Mouse (Mus musculus): ENCODE measurements around the gene AL607142.1. TPM values are rescaled to one million over a fixed set of nuclear protein-coding genes. Genes with fewer than 3 reads are reported as not detected.
A peak's percentile ranks its signal among the peaks of the same experiment; 100 is the strongest.

The AL607142.1 gene
- polyA plus RNA-seq, 1 experiment from 2014 or later: not detected

GRCm38 (mm10) chr4:120104599-120104998 is 39.8 kb downstream of the AL607142.1 start:
- ATAC-seq (replicated peaks; ENCODE audit: low FRiP score, low read depth) (peak; percentile 43; the same call in 1 of the 2 replicates), DNase-seq (ENCODE audit: low spot score) (peak; percentile 40)

DNA sequence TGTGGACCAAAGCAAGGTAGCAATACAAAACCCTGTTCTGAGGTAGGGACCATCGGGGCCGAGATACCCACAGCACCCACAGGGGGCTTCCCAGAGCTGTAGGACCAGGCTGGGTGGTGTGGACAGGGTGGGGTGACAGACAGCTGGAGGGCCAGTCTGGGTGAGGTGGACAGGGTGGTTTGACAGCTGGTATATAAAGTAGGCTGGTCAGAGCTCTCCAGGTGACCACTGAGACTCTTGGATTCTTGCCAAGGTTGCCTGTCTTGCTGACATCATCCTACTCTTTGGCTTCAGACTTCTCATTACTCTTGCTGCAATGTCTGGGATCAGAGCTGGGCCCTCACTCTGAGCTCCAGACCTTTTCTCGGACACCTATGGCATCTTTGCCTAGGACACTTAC is 41.6 kb downstream of the AL607142.1 start:
- H3K36me3 ChIP-seq (ENCODE audit: insufficient read depth, low read length): no peaks in the 10 kb centered on the region
- ATAC-seq (replicated peaks; ENCODE audit: low FRiP score, low read depth): no peak
- no peak overlapping the region for H3K27ac ChIP-seq
- 90% methylated on average over 3 of the region's 3 CpGs for WGBS
- H3K4me3 ChIP-seq (replicated peaks; ENCODE audit: low read depth, low read length): no peak overlapping the region
- no peaks in the 10 kb centered on the region for H3K4me1 ChIP-seq (replicated peaks; ENCODE audit: insufficient read depth, low read length)
- H3K4me2 ChIP-seq (ENCODE audit: low read length): no peak overlapping the region
- H3K9ac ChIP-seq (ENCODE audit: low read depth, low read length): no peak overlapping the region
- TF ChIP-seq CTCF (IDR thresholded peaks at IDR 0.05; ENCODE audit: low read depth): no peak
- no peak for DNase-seq (ENCODE audit: low spot score)
- H3K27me3 ChIP-seq (ENCODE audit: insufficient read depth, low read length): no peaks in the 10 kb centered on the region
- no peaks in the 10 kb centered on the region for H3K9me3 ChIP-seq (replicated peaks; ENCODE audit: low read length)

More at GRCm38 (mm10) chr4:120104599-120104998, 39.8 kb downstream of the AL607142.1 start:
- Histone ChIP-seq H3K9ac (ENCODE audit: low read depth, low read length) (no peak overlapping the region), H3K4me2 (ENCODE audit: low read length) (no peak overlapping the region), H3K4me3 (replicated peaks; ENCODE audit: low read depth, low read length) (no peak overlapping the region), H3K9me3 (replicated peaks; ENCODE audit: low read length) (no peaks in the 10 kb centered on the region), H3K27me3 (ENCODE audit: insufficient read depth, low read length) (no peaks in the 10 kb centered on the region), H3K4me1 (replicated peaks; ENCODE audit: insufficient read depth, low read length) (no peaks in the 10 kb centered on the region), H3K27ac (no peak overlapping the region), H3K36me3 (ENCODE audit: insufficient read depth, low read length) (no peaks in the 10 kb centered on the region)
- 53% methylated on average over 5 of the region's 5 CpGs for WGBS
- peak; percentile 76 for TF ChIP-seq CTCF (IDR thresholded peaks at IDR 0.05; ENCODE audit: low read depth)

DNA sequence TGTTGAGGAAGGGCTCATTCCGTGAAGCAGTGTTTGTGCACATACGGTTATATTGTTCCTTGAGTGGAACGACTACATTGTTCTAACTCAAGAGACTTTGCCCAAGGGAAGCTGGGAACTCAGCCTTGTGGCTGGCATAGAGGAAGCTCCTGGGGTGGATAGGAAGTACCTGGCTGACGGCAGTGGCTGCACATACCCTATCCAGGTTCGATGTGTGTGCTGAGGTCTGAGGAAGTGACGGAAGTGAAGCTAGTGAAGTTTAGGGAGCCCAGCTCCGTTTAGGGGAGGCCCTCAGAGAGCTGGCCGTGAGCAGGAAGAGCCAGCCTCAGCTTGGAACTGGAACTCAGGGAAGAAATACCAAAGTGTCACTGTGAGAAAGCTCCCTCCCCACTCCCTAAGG is 43.0 kb downstream of the AL607142.1 start:
- Histone ChIP-seq H3K4me3 (replicated peaks; ENCODE audit: low read depth, low read length) (no peak overlapping the region), H3K9me3 (replicated peaks; ENCODE audit: low read length) (no peaks in the 10 kb centered on the region), H3K27me3 (ENCODE audit: insufficient read depth, low read length) (no peaks in the 10 kb centered on the region), H3K27ac (no peak overlapping the region), H3K4me1 (replicated peaks; ENCODE audit: insufficient read depth, low read length) (no peaks in the 10 kb centered on the region), H3K9ac (ENCODE audit: low read depth, low read length) (no peak overlapping the region), H3K36me3 (ENCODE audit: insufficient read depth, low read length) (no peaks in the 10 kb centered on the region), H3K4me2 (ENCODE audit: low read length) (no peak overlapping the region)
- ATAC-seq (replicated peaks; ENCODE audit: low FRiP score, low read depth) (no peak), DNase-seq (ENCODE audit: low spot score) (no peak)
- whole genome bisulfite sequencing: 69% methylated on average over 8 of the region's 8 CpGs
- no peak for TF ChIP-seq CTCF (IDR thresholded peaks at IDR 0.05; ENCODE audit: low read depth)

GRCm38 (mm10) chr4:120115516-120115915 is 50.7 kb downstream of the AL607142.1 start:
- H3K9me3 ChIP-seq (replicated peaks; ENCODE audit: low read length): no peaks in the 10 kb centered on the region
- H3K4me1 ChIP-seq (replicated peaks; ENCODE audit: insufficient read depth, low read length): no peaks in the 10 kb centered on the region
- H3K4me2 ChIP-seq (ENCODE audit: low read length): no peak overlapping the region
- ATAC-seq (replicated peaks; ENCODE audit: low FRiP score, low read depth) (no peak), DNase-seq (ENCODE audit: low spot score) (no peak)
- WGBS: 84% methylated on average over 3 of the region's 3 CpGs
- no peak overlapping the region for H3K4me3 ChIP-seq (replicated peaks; ENCODE audit: low read depth, low read length)
- TF ChIP-seq CTCF (IDR thresholded peaks at IDR 0.05; ENCODE audit: low read depth): no peak
- H3K27me3 ChIP-seq (ENCODE audit: insufficient read depth, low read length): no peaks in the 10 kb centered on the region
- H3K9ac ChIP-seq (ENCODE audit: low read depth, low read length): no peak overlapping the region
- H3K27ac ChIP-seq: no peak overlapping the region
- H3K36me3 ChIP-seq (ENCODE audit: insufficient read depth, low read length): no peaks in the 10 kb centered on the region

- Histone ChIP-seq H3K27me3 (ENCODE audit: insufficient read depth, low read length) (no peaks in the 10 kb centered on the region), H3K4me1 (replicated peaks; ENCODE audit: insufficient read depth, low read length) (no peaks in the 10 kb centered on the region), H3K9ac (ENCODE audit: low read depth, low read length) (no peak overlapping the region), H3K4me3 (replicated peaks; ENCODE audit: low read depth, low read length) (no peak overlapping the region), H3K9me3 (replicated peaks; ENCODE audit: low read length) (no peaks in the 10 kb centered on the region), H3K4me2 (ENCODE audit: low read length) (no peak overlapping the region), H3K36me3 (ENCODE audit: insufficient read depth, low read length) (no peaks in the 10 kb centered on the region), H3K27ac (no peak overlapping the region)
- WGBS: 77% methylated on average over 1 of the region's 1 CpGs
- DNase-seq (ENCODE audit: low spot score) (no peak), ATAC-seq (replicated peaks; ENCODE audit: low FRiP score, low read depth) (no peak)
- TF ChIP-seq CTCF (IDR thresholded peaks at IDR 0.05; ENCODE audit: low read depth): no peak
These were observed 51.5 kb downstream of the AL607142.1 start for GRCm38 (mm10) chr4:120116312-120116711.

GRCm38 (mm10) chr4:120120276-120120675 is 55.5 kb downstream of the AL607142.1 start:
- Histone ChIP-seq H3K4me3 (replicated peaks; ENCODE audit: low read depth, low read length) (no peak overlapping the region), H3K27ac (no peak overlapping the region), H3K27me3 (ENCODE audit: insufficient read depth, low read length) (no peaks in the 10 kb centered on the region), H3K36me3 (ENCODE audit: insufficient read depth, low read length) (no peaks in the 10 kb centered on the region), H3K4me2 (ENCODE audit: low read length) (no peak overlapping the region), H3K9me3 (replicated peaks; ENCODE audit: low read length) (no peaks in the 10 kb centered on the region), H3K9ac (ENCODE audit: low read depth, low read length) (no peak overlapping the region), H3K4me1 (replicated peaks; ENCODE audit: insufficient read depth, low read length) (no peaks in the 10 kb centered on the region)
- ATAC-seq (replicated peaks; ENCODE audit: low FRiP score, low read depth): no peak
- 29% methylated on average over 8 of the region's 8 CpGs for WGBS
- peak; percentile 58 for DNase-seq (ENCODE audit: low spot score)
- TF ChIP-seq CTCF (IDR thresholded peaks at IDR 0.05; ENCODE audit: low read depth): peak; percentile 89

DNA sequence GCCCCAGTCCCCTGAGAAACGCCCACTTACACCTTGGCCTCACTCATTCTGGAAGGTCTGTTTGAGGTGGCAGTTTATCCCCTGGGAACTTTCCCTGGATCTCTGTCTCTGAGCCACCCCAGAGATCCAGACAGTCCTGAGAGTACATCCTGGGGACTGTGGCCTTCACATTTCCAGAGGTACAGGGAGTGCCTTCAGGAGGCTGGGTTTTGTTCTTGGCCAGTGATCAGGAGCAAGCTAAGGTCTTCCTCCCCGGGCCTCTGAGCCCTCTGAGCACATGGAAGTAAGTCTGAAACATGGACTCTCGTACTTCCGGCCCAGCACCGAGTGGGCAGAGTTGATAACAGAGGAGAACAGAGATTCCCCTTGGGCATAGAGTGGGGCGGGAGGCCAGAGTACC is 59.9 kb downstream of the AL607142.1 start:
- H3K9me3 ChIP-seq (replicated peaks; ENCODE audit: low read length): no peaks in the 10 kb centered on the region
- no peak overlapping the region for H3K4me3 ChIP-seq (replicated peaks; ENCODE audit: low read depth, low read length)
- H3K27ac ChIP-seq: no peak overlapping the region
- ATAC-seq (replicated peaks; ENCODE audit: low FRiP score, low read depth): no peak
- no peak overlapping the region for H3K9ac ChIP-seq (ENCODE audit: low read depth, low read length)
- DNase-seq (ENCODE audit: low spot score): no peak
- no peak overlapping the region for H3K4me2 ChIP-seq (ENCODE audit: low read length)
- no peaks in the 10 kb centered on the region for H3K27me3 ChIP-seq (ENCODE audit: insufficient read depth, low read length)
- H3K36me3 ChIP-seq (ENCODE audit: insufficient read depth, low read length): no peaks in the 10 kb centered on the region
- WGBS: 87% methylated on average over 6 of the region's 6 CpGs
- no peaks in the 10 kb centered on the region for H3K4me1 ChIP-seq (replicated peaks; ENCODE audit: insufficient read depth, low read length)
- no peak for TF ChIP-seq CTCF (IDR thresholded peaks at IDR 0.05; ENCODE audit: low read depth)

All from kidney, postnatal 0 days (tissue).